Mouse (Mus musculus): ENCODE data around the gene Pla2g12b.

DNA sequence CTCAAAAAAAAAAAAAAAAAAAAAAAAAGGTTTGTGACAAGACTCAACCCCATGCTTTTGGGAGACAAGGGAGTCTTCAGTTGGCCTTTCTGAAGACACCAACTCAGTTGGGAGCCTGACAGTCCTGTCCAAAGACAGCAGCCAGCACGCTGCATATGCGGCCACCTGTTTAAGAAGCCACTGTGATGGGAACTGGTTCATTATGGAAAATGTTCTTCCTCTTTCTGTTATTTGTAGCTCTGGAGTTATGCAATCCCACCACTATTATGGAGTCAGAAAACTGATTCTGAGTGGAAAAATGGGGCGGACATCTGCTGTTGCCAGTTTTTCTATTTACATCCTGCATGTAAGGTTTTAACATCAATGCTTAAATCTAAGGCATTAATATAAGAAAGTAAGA lies 13.8 kb upstream of the Pla2g12b start:
- no peak for TF ChIP-seq CTCF (conservative IDR thresholded peaks at IDR 0.05; ENCODE audit: insufficient read depth, insufficient read length, low read depth, low read length)
- no peak for TF ChIP-seq POLR2A (IDR thresholded peaks at IDR 0.05; ENCODE audit: low read depth, low read length)
